Mouse (Mus musculus) left cerebral cortex, postnatal 4 days (tissue): ENCODE measurements around the gene Arid3a. TPM values are rescaled to one million over a fixed set of nuclear protein-coding genes. Genes with fewer than 3 reads are reported as not detected.

ENCODE experiments used
- DNase-seq: peaks from one replicate; pipeline ENCODE4 v3.0.0-alpha.2; 2022
- intact Hi-C: fragments of 180-260 bp; cut with DNase I; formaldehyde crosslinking; loops from one replicate; pipeline ENCODE4 v1.15.1; 2025
- total RNA-seq, 2 experiments: library from RNA; stranded (reverse); gene quantifications; 2 replicates each; pipeline ENCODE4 v1.2.3; 2021

Arid3a gene
- total RNA-seq, 2 experiments from 2014 or later, result 6.3 to 9.5 TPM

DNA sequence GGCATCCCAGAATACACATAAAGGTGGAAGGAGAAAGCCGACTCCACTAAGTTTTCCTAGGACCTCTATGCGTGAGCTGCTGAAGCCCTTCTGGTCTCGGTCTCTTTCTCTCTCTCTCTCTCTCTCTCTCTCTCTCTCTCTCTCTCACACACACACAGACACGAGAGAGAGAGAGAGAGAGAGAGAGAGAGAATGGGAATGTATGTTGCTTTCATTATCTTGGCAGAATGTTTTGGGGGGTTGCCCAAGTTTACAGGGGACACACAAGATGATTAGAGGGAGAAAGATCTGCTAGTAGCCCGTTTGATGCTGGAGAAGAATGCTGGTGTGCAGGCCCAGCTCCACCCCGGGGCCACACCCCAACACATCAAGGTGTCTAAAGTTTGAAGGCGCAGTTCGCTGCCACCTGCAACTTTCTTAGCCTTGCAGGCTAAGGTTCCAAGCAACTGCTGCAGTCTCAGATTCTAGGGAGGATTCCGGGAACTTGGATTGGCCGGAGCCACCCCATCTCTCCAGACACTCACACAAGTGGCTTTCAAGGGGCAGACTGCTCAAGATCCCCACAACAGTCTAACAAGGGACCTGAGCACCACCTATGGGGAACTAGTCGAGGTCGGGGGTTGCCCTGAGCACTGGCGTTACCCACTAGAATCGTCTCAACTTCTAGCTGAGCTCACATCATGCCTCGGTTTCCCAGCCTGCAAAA is 905 bp upstream of the Arid3a start:
- intact Hi-C loops, result loop anchor here (10.0 kb wide), 1 partner anchor 91 kb away; no protein-coding TSS in a partner anchor

DNA sequence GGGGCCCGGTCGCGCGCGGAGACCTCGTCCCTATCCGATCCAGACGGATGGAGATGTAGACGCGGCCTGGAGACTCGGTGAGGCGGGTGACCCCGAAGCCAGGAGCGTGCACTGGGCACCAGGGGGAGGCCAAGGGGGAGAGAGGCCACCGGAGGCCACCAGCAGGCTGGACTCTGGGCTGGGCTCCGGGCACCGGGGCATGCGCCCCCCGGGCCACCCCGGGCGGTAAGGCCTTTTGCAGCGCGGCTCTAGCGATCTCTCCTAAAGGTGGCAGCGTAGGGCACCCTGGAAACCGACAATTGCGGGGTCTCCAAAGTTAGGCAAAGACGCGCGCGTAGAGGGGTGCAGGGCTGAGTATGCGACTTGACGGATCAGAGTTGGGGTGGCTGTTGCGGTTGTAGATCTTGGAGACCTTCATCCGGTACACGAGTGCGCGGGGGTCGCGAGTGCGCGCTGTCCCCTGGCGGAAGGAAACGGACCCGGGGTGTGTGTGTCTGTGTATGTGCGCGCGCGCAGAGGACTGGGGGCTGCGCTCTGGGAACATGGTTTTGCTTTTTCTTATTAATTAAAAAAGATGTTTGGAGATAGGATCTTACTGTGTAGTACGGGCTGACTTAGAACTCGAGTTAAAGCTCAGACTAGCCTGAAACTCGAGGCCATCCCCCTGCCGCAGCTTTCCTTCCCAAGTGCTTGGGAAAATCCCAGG is 634 bp downstream of the Arid3a start:
- DNase-seq, result peak; percentile 51
- intact Hi-C loops, result loop anchor here (10.0 kb wide), 1 partner anchor 93 kb away; no protein-coding TSS in a partner anchor

More for the DNA sequence above, 905 bp upstream of the Arid3a start:
- no peak for DNase-seq

DNA sequence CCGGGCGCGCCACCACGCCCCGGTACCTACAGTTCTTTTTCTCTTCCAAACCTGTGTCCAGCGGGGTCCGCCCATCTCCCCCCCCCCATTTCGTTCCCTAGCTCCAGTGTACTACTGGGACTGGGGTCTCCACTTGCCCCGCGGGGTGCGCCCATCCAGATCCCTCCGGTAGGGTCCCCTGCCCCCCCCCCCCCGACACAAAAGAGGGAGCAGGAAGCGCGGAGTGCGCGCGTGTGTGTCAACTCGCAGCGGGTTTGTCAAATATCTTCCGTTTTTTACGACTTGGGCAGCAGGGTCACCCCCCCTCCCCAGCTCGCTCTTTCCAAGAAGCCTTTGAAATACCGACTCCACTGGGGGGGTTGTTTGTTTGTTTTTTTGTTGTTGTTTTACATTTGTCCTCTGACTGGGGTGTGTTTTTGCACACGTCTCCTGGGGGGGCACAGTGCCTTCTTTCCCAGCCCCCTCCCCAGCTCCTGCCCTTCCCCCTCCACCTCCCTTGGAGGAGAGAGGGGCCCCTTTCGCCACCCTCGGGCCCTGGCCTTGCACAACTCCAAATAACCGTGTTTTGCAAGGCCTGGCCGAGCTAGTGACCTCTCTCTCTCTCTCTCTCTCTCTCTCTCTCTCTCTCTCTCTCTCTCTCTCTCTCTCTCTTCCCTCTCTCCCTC is 1.3 kb downstream of the Arid3a start:
- no peak for DNase-seq
- intact Hi-C loops, result loop anchor here (10.0 kb wide), 1 partner anchor 93 kb away; no protein-coding TSS in a partner anchor

DNA sequence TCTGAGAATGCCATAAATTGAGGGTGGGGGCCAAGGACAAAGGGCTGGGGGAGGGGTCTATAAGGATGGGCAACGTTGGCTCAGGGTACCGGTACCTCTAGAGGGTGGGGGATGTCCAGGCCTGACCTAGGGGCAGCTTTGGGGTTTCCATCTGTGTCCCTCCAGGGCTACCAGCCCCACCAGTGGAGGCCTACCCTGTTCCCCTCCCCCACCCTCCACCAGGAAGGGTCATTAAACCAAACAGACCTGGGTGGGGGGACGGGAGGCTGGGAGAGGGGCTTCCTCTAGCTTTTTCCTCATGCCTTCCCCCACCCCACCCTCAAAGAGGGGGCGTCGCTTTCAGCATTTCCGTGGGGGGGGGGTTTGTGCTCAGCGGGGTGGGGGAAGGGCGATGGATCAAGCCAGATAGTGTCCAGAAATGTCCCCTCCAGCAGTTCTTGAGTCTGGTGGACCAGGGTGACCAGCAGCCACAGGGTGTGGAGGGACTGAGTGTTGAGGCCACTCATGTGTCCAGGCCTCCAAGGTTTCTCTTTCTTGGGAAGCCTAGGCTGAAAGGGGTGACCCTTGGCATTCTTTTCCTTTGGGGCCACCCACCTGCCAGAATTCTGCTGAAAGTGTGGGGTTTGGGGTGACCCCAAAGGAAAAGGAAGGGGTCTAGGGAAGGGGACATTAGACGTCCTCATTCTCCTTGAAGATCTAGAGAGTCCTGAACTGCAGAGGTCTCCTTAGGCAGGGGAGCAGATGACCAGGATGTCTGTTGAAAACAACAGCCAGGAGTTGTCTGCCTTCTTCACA is 2.3 kb downstream of the Arid3a start:
- no peak for DNase-seq
- intact Hi-C loops, result loop anchor here (10.0 kb wide), 1 partner anchor 94 kb away; no protein-coding TSS in a partner anchor

DNA sequence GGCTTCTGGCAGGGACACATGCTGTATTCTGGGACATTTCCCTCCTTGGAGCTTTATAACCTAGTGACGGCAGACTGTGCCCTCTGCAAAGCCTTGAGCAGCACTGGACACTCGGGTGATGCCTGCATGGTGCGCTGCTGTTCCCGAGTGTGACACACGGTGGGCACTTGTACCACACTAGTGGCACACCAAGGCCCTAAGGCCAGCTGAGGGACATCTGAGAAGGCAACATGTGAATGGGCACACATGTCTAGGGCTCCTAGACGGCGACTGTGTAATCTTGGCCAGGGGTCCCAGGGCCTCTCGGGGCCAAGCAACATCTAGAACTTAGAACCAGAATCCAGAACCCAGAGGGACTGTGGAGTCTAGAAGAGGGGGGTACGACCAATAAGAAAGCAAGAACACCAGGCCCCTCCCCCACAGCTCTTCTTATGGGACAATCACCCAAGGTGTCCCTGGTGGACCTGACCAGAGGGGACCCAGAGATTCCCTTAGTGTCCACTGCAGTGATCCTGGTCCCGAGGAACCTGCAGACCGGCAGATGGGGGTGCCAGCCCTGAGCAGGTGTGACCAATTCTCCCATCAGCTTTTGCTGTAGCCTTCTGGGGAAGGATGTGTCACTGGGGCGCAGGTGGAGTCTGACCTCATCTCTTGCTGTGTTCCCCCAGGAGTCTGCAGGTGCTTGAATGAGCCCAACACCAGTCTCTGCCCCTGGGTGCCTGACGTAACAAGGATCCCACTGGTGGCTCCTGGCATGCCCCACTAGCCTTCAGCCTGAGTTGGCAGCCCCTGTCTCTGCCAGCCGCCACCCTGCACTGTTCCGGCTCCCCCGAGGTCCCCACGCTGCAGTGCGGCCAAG is 3.4 kb downstream of the Arid3a start:
- no peak for DNase-seq
- intact Hi-C loops, result loop anchor here (10.0 kb wide), 1 partner anchor 95 kb away; no protein-coding TSS in a partner anchor

DNA sequence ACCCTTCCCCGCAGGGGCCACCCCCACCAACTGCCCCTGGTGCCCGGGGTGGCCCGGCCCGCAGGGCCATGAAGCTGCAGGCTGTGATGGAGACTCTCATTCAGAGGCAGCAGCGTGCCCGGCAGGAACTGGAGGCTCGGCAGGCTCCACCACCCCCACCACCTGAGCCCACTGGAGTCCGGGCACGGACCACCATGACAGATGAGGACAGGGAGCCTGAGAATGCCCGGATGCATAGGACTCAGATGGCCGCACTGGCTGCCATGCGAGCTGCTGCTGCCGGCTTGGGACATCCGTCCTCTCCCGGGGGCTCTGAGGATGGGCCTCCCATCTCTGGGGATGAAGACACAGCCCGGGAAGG is 4.0 kb downstream of the Arid3a start:
- intact Hi-C loops, result no loop called here

DNA sequence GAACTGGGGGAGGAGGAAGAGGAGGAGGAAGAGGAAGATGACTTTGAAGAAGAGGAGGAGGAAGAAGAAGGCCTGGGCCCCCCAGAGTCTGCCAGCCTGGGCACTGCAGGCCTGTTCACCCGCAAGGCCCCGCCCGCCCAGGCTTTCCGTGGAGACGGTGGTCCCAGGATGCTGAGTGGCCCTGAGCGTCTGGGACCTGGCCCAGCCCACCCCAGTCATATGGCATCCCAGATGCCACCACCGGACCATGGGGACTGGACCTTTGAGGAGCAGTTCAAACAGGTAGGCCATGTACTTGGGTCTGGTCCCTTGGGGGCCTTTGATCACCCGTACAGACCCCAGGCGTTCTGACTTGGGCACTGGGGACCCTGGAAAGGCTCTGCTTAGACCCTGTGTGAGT is 5.0 kb downstream of the Arid3a start:
- DNase-seq, result no peak
- intact Hi-C loops, result no loop called here

More for the DNA sequence above, 4.0 kb downstream of the Arid3a start:
- peak; percentile 76 for DNase-seq

DNA sequence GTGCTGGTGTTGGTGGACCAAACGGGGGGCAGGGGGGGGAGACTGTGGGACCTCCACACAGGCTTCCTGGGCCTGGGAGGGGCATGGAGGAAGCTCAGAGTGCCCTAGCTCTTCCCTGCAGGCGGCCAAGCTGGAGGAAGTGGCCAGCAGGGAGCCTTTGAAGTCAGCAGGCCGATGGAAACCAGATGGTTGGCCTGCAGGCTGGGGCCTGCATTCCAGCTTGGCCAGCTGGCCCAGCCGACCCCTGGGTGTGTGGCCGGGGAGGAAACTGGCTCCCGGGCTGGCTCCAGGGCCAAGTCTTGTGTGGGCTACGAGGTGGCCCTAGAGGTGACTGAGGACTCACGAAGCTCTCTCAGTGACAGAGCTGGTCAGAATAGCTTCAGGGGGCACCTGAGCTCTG is 5.9 kb downstream of the Arid3a start:
- DNase-seq, result peak; percentile 86
- intact Hi-C loops, result no loop called here

DNA sequence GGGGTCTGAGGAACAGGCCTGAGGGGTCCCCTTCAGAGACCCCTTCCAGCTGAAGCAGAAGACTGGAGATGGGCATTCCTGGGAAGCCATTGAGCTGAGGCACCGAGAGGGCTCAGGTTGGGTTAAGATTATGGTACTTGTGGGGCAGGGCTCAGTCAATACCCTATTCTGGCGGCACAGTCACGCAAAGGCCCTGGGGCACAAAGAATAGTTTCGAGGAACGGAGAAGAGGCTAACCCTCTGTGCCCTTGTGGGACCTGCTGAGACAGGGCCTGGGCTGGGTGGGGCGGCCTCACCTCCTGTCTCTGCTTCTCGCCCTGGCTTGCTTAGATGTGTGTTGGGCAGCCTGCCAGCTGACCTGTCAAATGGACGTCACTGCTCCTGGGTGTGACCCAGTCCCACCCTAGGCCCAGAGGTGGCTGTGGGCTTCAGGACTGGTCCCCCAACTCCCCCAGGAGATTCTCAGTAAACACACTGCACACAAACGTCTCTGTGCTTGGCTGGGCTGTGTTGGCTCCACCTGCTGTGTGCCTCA is 6.4 kb downstream of the Arid3a start:
- intact Hi-C loops, result no loop called here
- no peak for DNase-seq

DNA sequence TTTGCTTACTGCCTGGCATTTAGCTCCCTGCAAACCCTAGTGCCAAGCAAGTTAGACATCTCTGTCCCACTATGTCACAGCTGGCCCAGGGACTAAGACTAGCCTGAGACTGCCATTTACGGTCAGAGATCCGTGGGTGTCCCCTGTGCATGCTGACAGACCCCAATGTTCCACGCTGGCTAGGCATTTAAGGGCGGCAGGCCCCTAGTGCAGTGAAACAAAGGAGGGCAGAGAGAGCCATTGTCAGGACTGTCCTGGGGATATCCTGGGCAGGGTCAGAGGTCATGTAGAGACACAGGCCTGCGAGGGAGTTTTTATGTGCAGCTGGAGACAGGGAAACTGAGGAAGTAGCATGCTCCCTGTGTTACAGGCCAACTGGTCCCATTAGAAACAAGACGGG is 7.0 kb downstream of the Arid3a start:
- no peak for DNase-seq
- intact Hi-C loops, result no loop called here

DNA sequence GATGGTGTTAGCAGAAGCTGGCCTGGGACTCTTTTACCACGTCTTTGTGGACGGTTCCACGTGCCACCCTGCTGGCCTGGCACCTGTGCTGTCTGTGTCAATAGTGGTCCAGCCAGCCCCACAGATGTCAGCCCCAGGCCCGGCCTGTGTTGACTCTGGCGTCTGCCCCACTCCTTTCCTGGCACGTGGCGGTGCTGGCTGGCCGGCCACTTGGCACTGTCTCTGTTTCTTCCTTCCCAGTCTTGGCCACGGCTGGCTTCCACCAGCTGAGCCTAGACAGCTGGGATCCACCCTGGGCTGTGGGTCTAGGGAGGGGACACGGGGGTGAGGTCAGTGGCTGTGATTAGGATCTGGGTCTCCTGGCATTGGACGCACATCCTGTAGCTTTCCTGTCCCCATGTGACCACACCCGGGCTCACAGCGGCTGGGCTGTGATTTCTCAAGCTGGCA is 7.5 kb downstream of the Arid3a start:
- peak; percentile 97 for DNase-seq
- intact Hi-C loops, result no loop called here

DNA sequence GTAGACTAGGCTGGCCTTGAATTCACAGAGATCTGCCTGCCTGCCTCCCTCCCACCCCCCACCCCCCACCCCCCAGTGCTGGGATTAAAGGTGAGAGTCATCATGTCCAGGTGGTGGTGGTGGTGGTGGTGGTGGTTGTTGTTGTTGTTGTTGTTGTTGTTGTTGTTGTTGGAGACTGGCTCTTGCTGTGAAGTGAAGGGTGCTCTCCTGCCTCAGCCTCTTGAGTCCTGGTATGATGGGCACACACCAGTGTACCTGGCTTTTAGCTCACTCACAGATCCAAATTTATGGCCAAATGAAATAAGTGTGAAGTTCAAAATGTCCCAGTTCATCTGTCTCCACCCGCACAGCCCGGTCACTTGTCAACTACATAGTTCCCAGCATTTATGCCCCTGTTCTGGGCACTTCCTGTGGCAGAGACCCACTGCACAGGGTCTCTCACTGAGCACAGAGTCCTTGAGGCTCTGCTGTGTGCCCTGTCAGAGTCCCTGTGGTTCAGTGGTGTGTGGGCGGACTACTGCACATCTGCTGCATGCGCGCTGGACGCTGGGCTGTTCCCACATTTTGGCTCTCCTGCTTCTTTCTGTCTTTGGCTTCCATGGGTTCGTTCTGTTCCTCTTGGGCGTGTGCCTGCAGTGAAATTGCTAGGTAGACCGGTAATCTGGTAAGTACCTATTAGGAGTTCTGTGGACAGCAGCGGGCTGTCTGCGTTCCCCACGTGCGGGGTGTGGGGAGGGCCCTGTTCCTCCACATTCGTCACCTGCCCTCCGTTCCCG is 8.1 kb downstream of the Arid3a start:
- DNase-seq, result no peak
- intact Hi-C loops, result no loop called here

DNA sequence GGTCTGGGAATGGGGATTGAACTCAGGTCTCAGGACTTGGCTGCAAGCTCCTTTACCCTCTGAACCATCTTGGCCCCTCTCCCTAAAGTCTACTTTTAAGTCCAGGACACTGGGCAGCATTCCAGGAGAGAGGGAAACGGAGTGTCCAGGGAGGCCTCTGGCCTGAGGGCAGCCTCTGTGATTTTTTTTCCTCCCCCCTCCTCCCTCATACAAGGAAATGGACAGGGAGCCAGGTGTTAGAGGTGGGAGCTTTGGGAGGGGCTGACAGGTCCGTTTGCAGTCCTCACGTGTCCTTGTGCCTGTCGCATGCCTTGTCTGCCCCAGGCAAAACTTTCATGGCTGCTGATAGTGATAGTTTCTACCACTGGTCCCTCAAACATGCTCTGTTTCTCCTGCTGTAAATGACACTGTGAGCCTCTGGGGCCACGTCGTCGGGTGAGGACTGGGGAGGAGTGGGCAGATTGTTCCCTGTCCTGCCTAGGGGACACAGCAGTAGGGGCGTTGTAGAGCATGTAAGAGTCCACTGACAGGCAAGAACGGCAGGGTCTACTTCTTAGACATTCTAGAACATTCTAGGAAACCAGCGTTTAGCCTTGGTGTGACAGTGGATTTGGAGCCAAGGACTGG is 9.6 kb downstream of the Arid3a start:
- intact Hi-C loops, result no loop called here
- DNase-seq, result no peak

DNA sequence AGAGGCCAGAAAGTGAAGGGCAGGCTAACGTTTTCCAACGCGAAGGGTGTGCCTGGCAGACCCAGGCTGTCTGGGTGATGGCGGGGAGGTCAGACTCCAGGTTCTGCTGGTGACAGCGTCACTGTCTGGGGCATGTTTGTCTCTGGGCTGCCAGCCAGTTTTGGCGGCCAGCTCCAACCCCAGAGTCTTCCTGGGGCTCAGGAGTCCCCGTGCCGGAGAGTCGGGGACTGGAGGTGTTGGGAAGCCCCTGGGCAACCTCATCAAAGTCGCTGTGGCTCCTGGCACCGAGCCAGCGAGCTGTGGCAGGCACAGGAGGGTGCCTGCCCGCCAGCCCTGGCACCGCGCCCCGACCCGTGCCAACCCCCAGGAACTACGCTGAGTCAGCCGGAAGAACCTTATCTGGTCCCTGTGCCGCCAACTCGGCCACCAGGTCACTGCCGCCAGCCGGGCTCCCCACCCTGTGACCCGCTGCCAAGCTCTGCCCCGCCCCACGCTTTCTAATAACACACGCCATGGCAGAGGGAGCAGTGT is 10.1 kb downstream of the Arid3a start:
- peak; percentile 76 for DNase-seq
- intact Hi-C loops, result no loop called here

DNA sequence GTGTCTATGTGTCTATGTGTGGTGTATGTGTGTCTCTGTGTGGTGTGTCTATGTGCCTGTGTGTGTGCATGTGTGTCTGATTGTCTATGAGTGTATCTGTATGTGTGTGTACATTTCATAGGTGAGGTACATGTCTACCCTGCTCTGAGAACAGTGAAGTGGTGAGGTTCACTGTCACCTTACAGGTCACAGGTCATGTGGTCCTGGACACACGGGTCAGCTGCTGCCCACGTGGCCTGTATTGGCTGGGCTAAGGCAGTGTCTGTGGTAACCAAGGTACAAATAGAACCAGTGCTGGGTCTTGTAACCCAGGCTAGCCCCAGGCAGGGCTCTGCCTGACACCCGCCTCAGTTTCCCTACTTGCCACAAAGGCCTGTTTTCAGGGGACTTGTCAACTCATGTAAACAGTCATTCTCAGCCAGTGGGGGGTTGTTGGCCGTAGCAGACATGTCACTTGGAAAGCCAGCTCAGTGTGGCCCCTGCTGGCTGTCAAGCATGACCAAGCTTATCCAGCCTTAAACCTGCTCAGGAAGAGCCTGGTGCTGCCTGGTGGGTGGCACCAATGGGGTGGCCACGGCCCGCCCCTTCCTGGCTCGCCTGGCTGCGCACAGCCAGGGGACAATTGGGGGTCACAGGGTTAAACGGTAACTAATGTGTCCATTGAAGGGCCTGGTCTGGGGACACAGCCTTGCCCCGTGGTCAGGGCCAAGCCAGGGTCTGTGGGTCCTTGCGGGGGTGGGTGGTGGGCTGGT is 11.1 kb downstream of the Arid3a start:
- no peak for DNase-seq
- intact Hi-C loops, result no loop called here

DNA sequence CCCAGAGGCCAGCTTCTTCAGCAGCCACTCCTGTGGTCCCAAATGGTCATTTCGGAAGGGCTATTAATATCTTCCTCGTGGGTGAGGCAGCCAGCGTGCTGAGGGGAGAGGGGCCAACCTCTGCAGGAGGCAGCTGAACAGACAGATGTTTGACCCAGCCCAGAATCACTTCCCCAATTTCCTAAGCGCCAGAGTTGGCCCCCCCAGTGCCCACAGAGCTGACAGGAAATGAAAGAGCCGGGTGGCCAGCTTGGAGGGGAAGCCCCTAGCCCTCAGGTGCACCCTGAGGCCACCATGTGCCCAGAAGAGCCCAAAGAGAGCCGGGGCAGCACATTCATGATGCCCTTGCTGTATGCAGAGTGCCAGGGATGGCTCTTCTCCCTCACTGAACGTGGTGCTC is 13.9 kb downstream of the Arid3a start:
- DNase-seq, result no peak
- intact Hi-C loops, result no loop called here

DNA sequence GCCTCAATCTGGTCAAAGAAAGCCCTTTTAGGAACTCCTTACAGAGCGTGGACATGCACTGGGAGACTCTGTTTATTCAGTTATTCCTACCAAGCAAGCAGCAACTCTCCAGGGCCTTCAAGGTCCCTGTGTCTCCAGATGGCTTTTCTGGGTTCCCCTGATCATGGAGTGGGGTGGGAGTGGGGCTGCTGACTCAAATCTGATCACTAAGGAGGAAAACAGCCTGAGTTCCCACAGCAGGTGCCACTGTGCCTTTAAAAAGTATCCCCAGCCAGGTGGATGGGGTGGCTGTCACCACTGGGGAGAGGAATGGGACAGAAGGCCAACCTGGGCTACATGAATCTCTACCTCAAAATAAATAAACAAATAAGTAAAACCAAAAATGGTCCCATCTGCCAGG is 16.1 kb downstream of the Arid3a start:
- intact Hi-C loops, result no loop called here
- no peak for DNase-seq
